Mouse (Mus musculus): ENCODE results near the gene Camta2.

GRCm38 (mm10) chr11:70625473-70625872, 62.4 kb downstream of the Camta2 start:
- TF ChIP-seq E2F4 (IDR thresholded peaks at IDR 0.05; ENCODE audit: insufficient read depth) (no peak), POLR2A (IDR thresholded peaks at IDR 0.05; ENCODE audit: insufficient read length, low read depth) (no peak)

Measured in myocyte (in vitro differentiated cells).